Mouse (Mus musculus): ENCODE measurements around the gene Fgfr2. TPM values are rescaled to one million over a fixed set of nuclear protein-coding genes. Genes with fewer than 3 reads are reported as not detected.

The Fgfr2 gene
- polyA plus RNA-seq, 1 experiment from 2014 or later, result 11.2 TPM

DNA sequence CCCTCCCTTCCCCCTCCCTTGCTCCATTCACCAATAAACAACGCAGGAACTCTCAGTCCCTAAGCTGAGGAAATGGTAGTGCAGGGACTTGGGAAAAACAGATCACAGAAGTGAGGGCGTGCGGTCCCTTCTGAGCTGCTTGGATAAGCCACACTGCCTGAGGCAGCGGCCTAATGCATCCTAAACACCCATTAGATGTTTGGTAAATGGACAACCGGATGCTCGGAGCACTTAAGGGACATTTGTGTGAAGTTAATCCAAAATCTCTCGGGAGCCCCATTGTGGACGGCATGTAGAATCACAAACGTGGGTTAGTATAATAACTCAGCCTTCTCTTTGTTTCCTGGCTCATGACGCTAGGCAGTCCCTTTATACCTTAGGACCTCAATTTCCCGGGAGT, 791.0 kb downstream of the Fgfr2 start:
- TF ChIP-seq CTCF (IDR thresholded peaks at IDR 0.05; ENCODE audit: low read depth) (no peak), EP300 (IDR thresholded peaks at IDR 0.05; ENCODE audit: low read depth) (no peak)
- Histone ChIP-seq H3K9me3 (ENCODE audit: low read length) (no peaks in the 10 kb centered on the region), H3K4me3 (ENCODE audit: low read depth, low read length) (no peak overlapping the region), H3K9ac (replicated peaks) (no peak overlapping the region), H3K27ac (ENCODE audit: low read depth) (no peak overlapping the region), H3K27me3 (ENCODE audit: insufficient read depth, low read length) (no peaks in the 10 kb centered on the region), H3K4me2 (ENCODE audit: low read depth, low read length) (no peak overlapping the region), H3K36me3 (replicated peaks; ENCODE audit: insufficient read depth, low read length) (no peaks in the 10 kb centered on the region), H3K4me1 (ENCODE audit: insufficient read depth) (peaks cover 12% of the 10 kb centered on the region)
- no peak for DNase-seq
- ATAC-seq, result no peak
- WGBS (ENCODE audit: insufficient replicate concordance), result 73% methylated on average over 11 of the region's 11 CpGs

DNA sequence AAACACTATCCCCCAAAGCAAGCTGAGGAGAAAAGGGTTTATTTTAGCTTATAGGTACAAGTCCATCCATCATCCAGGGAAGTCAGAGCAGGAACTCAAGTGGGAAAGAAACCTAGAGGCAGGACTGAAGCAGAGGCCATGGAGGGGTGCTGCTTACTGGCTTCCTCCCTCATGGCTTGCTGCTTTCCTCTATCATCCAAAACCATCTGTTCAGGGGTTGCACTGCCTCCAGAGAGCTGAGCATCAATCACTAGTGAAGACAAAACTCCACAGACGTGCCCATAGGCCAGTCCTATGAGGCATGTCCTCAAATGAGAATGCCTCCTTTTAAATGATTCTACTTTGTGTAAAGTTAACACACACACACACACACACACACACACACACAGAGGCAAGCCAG, 793.0 kb downstream of the Fgfr2 start:
- Histone ChIP-seq H3K4me2 (ENCODE audit: low read depth, low read length) (no peak overlapping the region), H3K27ac (ENCODE audit: low read depth) (no peak overlapping the region), H3K9me3 (ENCODE audit: low read length) (no peaks in the 10 kb centered on the region), H3K27me3 (ENCODE audit: insufficient read depth, low read length) (no peaks in the 10 kb centered on the region), H3K36me3 (replicated peaks; ENCODE audit: insufficient read depth, low read length) (no peaks in the 10 kb centered on the region), H3K9ac (replicated peaks) (no peak overlapping the region), H3K4me3 (ENCODE audit: low read depth, low read length) (no peak overlapping the region), H3K4me1 (ENCODE audit: insufficient read depth) (peaks cover 21% of the 10 kb centered on the region)
- ATAC-seq, result no peak
- no peak for TF ChIP-seq EP300 (IDR thresholded peaks at IDR 0.05; ENCODE audit: low read depth)
- TF ChIP-seq CTCF (IDR thresholded peaks at IDR 0.05; ENCODE audit: low read depth), result no peak
- WGBS (ENCODE audit: insufficient replicate concordance), result 61% methylated on average over 1 of the region's 1 CpGs
- no peak for DNase-seq

DNA sequence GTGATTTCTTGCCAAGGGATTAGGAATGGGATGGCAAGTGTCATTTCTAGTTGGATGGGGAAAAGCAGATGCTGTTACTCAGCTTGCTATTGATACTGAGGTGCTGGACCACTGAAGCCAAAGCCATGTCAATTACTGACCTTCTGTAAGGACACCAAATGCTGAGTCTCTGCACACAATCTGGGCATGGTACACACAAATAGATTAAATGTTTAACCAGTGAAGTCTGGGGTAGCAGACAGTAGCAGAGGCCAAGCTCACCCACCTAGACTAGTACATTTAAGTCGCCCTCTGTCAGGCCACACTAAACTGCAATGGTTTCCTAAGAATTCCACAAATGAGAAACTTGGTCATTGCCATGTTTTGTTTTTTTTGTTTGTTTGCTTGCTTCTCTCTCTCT, 794.5 kb downstream of the Fgfr2 start:
- Histone ChIP-seq H3K4me2 (ENCODE audit: low read depth, low read length) (no peak overlapping the region), H3K36me3 (replicated peaks; ENCODE audit: insufficient read depth, low read length) (no peaks in the 10 kb centered on the region), H3K27ac (ENCODE audit: low read depth) (no peak overlapping the region), H3K27me3 (ENCODE audit: insufficient read depth, low read length) (no peaks in the 10 kb centered on the region), H3K9me3 (ENCODE audit: low read length) (no peaks in the 10 kb centered on the region), H3K4me1 (ENCODE audit: insufficient read depth) (peaks cover 26% of the 10 kb centered on the region), H3K4me3 (ENCODE audit: low read depth, low read length) (no peak overlapping the region), H3K9ac (replicated peaks) (no peak overlapping the region)
- ATAC-seq (no peak), DNase-seq (no peak)
- 88% methylated on average over 1 of the region's 1 CpGs for WGBS (ENCODE audit: insufficient replicate concordance)
- no peak for TF ChIP-seq CTCF (IDR thresholded peaks at IDR 0.05; ENCODE audit: low read depth)
- no peak for TF ChIP-seq EP300 (IDR thresholded peaks at IDR 0.05; ENCODE audit: low read depth)

DNA sequence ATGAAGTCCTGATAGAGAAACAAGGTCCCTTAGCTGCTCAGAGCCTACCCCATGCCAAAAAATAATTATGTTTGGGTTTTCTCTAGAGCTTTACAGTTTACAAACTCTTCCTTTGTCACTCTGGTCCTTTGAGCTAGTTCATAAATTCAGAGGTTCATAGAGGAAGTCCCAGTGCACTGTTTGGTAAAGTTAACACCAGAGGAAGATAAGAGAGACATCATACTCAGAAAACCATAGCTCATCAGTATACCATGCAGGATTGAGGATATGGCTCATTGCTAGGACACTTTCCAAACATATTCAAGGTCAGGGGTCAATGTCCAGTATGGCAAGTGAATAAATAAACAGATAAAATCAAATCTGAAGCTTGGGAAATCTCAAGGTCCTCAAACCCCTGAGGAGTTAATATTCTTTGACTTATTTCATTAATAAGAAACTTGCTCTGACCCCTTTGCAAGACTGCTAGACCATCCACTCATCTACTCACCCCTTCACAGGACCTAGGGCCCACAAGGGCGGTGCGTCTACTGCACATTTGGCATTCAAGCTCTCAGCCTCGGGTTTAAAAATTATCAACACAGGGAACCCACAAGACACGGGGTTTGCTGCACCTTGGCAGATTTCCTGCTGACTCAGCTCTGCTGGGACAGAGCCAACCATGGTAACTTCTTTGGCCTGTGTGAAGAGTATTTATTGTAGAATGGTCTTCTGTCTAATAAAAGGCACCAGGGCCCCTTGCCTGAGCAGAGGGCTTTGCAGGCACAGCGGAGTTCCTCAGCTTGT, 797.4 kb downstream of the Fgfr2 start:
- Histone ChIP-seq H3K9ac (replicated peaks) (no peak overlapping the region), H3K9me3 (ENCODE audit: low read length) (no peaks in the 10 kb centered on the region), H3K36me3 (replicated peaks; ENCODE audit: insufficient read depth, low read length) (no peaks in the 10 kb centered on the region), H3K4me3 (ENCODE audit: low read depth, low read length) (no peak overlapping the region), H3K4me2 (ENCODE audit: low read depth, low read length) (no peak overlapping the region), H3K4me1 (ENCODE audit: insufficient read depth) (peaks cover 19% of the 10 kb centered on the region), H3K27ac (ENCODE audit: low read depth) (no peak overlapping the region), H3K27me3 (ENCODE audit: insufficient read depth, low read length) (0 out of 2 replicates have a peak, but pooled peaks cover 2% of the 10 kb centered on the region)
- 37% methylated on average over 5 of the region's 5 CpGs for WGBS (ENCODE audit: insufficient replicate concordance)
- ATAC-seq (no peak), DNase-seq (no peak)
- no peak for TF ChIP-seq CTCF (IDR thresholded peaks at IDR 0.05; ENCODE audit: low read depth)
- no peak for TF ChIP-seq EP300 (IDR thresholded peaks at IDR 0.05; ENCODE audit: low read depth)

DNA sequence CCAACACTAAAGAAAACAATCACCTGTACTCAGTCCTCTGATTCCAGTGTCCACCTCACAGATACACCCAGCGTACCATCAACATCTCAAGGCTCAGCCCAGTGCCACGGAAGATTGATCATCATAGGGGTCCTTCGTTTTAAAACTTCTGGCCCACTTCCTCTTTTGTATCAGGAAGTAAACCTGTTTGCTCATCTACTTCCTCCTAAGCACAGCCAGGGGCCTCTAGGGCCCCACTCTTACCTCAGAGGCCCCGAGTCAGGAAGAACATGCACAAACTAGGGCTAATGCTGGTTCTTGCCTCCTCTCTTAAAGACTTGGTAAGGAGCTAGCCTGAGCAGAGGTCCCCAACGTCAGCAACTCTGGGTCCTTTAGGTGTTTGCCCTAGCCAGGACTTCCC, 799.7 kb downstream of the Fgfr2 start:
- Histone ChIP-seq H3K4me2 (ENCODE audit: low read depth, low read length) (peak overlapping the region; percentile 26; the same call in 1 of the 2 replicates), H3K4me1 (ENCODE audit: insufficient read depth) (peaks cover 19% of the 10 kb centered on the region), H3K9me3 (ENCODE audit: low read length) (no peaks in the 10 kb centered on the region), H3K4me3 (ENCODE audit: low read depth, low read length) (peak overlapping the region; percentile 3; the same call in 1 of the 2 replicates), H3K36me3 (replicated peaks; ENCODE audit: insufficient read depth, low read length) (no peaks in the 10 kb centered on the region), H3K27me3 (ENCODE audit: insufficient read depth, low read length) (0 out of 2 replicates have a peak, but pooled peaks cover 2% of the 10 kb centered on the region), H3K27ac (ENCODE audit: low read depth) (peak overlapping the region; percentile 76), H3K9ac (replicated peaks) (no peak overlapping the region)
- ATAC-seq (peak; percentile 81), DNase-seq (peak; percentile 47)
- 31% methylated on average over 5 of the region's 5 CpGs for WGBS (ENCODE audit: insufficient replicate concordance)
- TF ChIP-seq CTCF (IDR thresholded peaks at IDR 0.05; ENCODE audit: low read depth) (no peak), EP300 (IDR thresholded peaks at IDR 0.05; ENCODE audit: low read depth) (no peak)

GRCm38 (mm10) chr7:132321392-132321958, 801.7 kb downstream of the Fgfr2 start:
- WGBS (ENCODE audit: insufficient replicate concordance), result 60% methylated on average over 2 of the region's 2 CpGs
- TF ChIP-seq EP300 (IDR thresholded peaks at IDR 0.05; ENCODE audit: low read depth), result no peak
- no peak for TF ChIP-seq CTCF (IDR thresholded peaks at IDR 0.05; ENCODE audit: low read depth)
- ATAC-seq, result no peak
- no peak for DNase-seq
- Histone ChIP-seq H3K4me3 (ENCODE audit: low read depth, low read length) (no peak overlapping the region), H3K36me3 (replicated peaks; ENCODE audit: insufficient read depth, low read length) (no peaks in the 10 kb centered on the region), H3K9ac (replicated peaks) (no peak overlapping the region), H3K27ac (ENCODE audit: low read depth) (no peak overlapping the region), H3K9me3 (ENCODE audit: low read length) (no peaks in the 10 kb centered on the region), H3K4me2 (ENCODE audit: low read depth, low read length) (peak overlapping the region; percentile 16), H3K27me3 (ENCODE audit: insufficient read depth, low read length) (peaks cover 16% of the 10 kb centered on the region; the same call in 1 of the 2 replicates), H3K4me1 (ENCODE audit: insufficient read depth) (peaks cover 27% of the 10 kb centered on the region)

Measured in liver, postnatal 0 days (tissue).